Mouse (Mus musculus): ENCODE data around the gene Ncapg. TPM values are rescaled to one million over a fixed set of nuclear protein-coding genes. Genes with fewer than 3 reads are reported as not detected.
A peak's percentile ranks its signal among the peaks of the same experiment; 100 is the strongest.
"Not testable (repeated sequence)": the region's sequence is repeated elsewhere in the genome, so short reads cannot be mapped to it uniquely, and the experiment has no call there.

The Ncapg gene
- 59.9 and 62.7 TPM in 2 replicates for polyA plus RNA-seq (2016; fragmentation: Nextera tagmentation; extraction: Ambion mirVana)

DNA sequence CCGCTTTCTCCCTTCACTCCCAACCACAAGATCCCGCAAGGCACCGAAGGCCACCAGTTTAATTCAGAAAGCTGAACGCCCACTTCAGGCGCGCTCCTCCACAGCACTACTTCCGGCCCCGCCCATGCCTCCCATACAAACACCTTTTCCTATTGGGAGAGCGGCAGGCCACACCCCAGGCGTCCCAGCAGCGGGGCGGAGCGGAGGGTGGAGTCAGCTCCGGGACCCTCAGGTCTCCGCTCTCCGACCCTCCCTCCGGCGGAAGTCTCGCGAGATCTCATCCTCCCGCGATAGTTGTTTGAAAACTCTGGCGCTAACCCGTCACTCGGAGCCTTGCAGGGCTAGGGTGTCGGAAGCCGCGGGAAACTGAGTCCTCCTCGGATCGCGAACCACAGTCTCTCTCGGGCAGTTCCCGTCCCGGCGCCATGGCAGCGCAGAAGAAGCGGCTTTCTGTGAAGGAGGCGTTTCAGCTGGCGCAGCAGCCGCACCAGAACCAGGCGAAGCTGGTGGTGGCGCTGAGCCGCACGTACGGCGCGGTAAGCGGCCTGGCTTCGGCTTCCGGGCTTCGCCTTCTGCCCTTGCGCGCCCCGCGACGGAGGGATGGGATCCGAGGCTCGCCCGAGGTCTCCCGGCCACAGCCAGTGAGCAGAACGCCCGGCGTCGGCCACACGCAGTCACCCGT is at the start of gene Ncapg:
Ncapg (plus strand) TSS at position 322 of the 682 bp plus-strand sequence.
- H3K4me2 ChIP-seq, result peak within 1 kb of the TSS; percentile 81
- WGBS (ENCODE audit: insufficient replicate concordance), result under 1% methylated on average over 55 of the region's 66 CpGs
- H3K4me3 ChIP-seq, result peak within 1 kb of the TSS; percentile 72
- ATAC-seq, result peak; percentile 99
- peak within 1 kb of the TSS; percentile 94 for H3K27ac ChIP-seq
- H3K36me3 ChIP-seq, result peaks cover 14% of the 10 kb centered on the region
- H3K27me3 ChIP-seq (replicated peaks), result no peaks in the 10 kb centered on the region
- H3K9ac ChIP-seq, result peak within 1 kb of the TSS; percentile 87
- peaks cover 16% of the 10 kb centered on the region for H3K4me1 ChIP-seq
- no peaks in the 10 kb centered on the region for H3K9me3 ChIP-seq (replicated peaks)

DNA sequence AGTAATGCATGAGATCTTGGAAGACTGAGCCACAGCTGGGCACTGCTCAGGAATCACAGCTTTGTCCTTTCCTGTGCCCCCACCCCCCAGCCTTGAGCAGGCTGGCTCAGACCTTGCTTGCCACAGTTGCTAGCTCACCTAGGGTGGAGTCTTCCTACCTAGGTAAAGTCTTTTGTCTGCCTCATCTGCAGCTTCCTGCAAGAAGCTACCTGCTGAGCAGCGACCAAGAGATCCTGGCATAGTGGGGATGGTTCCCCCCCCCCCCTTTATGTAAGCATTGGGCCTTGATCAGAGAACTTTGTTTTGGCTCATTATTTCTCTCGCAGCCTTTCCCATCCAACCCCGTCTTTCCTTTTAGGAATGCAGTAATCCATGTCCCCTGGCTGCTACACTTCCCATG is 48.2 kb upstream of the Ncapg start:
- Histone ChIP-seq H3K36me3 (no peaks in the 10 kb centered on the region), H3K27me3 (replicated peaks) (no peaks in the 10 kb centered on the region), H3K4me3 (no peak overlapping the region), H3K9me3 (replicated peaks) (peaks cover 13% of the 10 kb centered on the region; the same call in 1 of the 2 replicates), H3K4me1 (no peaks in the 10 kb centered on the region), H3K9ac (no peak overlapping the region), H3K27ac (no peak overlapping the region), H3K4me2 (no peak overlapping the region)
- no peak for ATAC-seq
- 50% methylated on average over 3 of the region's 3 CpGs for WGBS (ENCODE audit: insufficient replicate concordance)

DNA sequence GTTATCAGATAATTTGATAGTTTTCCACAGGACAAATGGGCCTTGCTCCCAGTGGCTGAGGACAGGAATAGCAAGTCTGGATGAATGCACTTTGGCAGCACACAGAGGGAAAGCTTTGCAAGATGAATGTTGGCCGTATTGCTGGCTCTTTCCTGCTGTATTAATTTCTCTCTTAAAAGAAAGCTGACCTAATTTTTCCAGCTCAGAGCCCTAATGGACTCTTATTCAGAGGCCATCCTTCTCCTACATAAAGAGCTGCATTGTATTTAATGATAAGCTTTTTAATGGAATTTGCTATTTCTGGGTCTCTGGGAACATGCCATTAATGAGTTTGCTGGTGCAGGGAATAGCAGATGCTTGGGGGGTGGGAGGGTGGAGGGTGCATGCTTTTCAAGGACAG is 41.9 kb upstream of the Ncapg start:
- no peaks in the 10 kb centered on the region for H3K36me3 ChIP-seq
- peaks cover 11% of the 10 kb centered on the region; the same call in 1 of the 2 replicates for H3K9me3 ChIP-seq (replicated peaks)
- H3K4me2 ChIP-seq, result no peak overlapping the region
- 44% methylated on average over 1 of the region's 1 CpGs for WGBS (ENCODE audit: insufficient replicate concordance)
- no peaks in the 10 kb centered on the region for H3K4me1 ChIP-seq
- no peaks in the 10 kb centered on the region for H3K27me3 ChIP-seq (replicated peaks)
- no peak overlapping the region for H3K4me3 ChIP-seq
- no peak overlapping the region for H3K9ac ChIP-seq
- no peak overlapping the region for H3K27ac ChIP-seq
- ATAC-seq, result no peak

DNA sequence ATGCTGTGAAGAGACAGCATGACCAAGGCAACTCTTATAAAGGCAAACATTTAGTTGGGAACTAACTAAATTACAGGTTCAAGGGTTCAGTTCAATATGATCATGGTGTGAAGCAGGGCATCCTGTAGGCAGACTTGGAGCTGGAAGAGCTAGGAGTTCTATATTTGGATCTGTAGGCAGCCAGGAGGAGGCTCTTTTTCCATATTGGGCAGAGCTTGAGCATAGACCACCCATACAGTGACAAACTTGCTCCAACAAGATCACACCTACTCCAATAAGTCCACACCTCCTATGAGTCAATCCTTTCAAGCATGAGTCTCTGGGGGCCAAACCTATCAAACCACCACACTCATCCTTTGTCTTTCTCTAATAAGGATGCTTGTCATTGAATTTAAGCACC is 40.2 kb upstream of the Ncapg start:
- no peak overlapping the region for H3K4me3 ChIP-seq
- no peaks in the 10 kb centered on the region for H3K4me1 ChIP-seq
- no peak overlapping the region for H3K4me2 ChIP-seq
- H3K36me3 ChIP-seq, result no peaks in the 10 kb centered on the region
- no peak overlapping the region for H3K9ac ChIP-seq
- H3K9me3 ChIP-seq (replicated peaks), result 0 out of 2 replicates have a peak, but pooled peaks cover 8% of the 10 kb centered on the region
- no peak for ATAC-seq
- no peak overlapping the region for H3K27ac ChIP-seq
- H3K27me3 ChIP-seq (replicated peaks), result no peaks in the 10 kb centered on the region

DNA sequence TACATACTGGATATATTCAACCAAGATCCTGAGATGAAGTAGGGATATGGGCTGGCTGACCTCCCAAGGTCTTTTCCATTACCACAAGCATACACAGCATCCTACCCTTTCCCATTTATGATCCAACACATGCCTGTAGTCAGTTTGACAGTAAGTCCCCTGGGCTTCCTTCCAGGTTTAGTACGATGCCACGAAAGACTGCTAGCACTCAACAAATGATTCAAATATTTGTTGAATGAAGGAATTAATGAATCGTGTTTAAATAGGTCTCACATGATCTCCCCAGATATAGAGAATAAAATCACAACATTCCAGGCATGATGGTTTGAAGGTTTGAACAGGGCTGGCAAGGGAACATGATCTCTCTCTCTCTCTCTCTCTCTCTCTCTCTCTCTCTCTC is 31.3 kb upstream of the Ncapg start:
- H3K9me3 ChIP-seq (replicated peaks), result no peaks in the 10 kb centered on the region
- 55% methylated on average over 3 of the region's 3 CpGs for WGBS (ENCODE audit: insufficient replicate concordance)
- no peak overlapping the region for H3K9ac ChIP-seq
- H3K27me3 ChIP-seq (replicated peaks), result peaks cover 33% of the 10 kb centered on the region
- no peak overlapping the region for H3K4me2 ChIP-seq
- H3K27ac ChIP-seq, result no peak overlapping the region
- H3K36me3 ChIP-seq, result no peaks in the 10 kb centered on the region
- no peak overlapping the region for H3K4me3 ChIP-seq
- ATAC-seq, result no peak
- peaks cover 5% of the 10 kb centered on the region; the same call in 1 of the 2 replicates for H3K4me1 ChIP-seq

DNA sequence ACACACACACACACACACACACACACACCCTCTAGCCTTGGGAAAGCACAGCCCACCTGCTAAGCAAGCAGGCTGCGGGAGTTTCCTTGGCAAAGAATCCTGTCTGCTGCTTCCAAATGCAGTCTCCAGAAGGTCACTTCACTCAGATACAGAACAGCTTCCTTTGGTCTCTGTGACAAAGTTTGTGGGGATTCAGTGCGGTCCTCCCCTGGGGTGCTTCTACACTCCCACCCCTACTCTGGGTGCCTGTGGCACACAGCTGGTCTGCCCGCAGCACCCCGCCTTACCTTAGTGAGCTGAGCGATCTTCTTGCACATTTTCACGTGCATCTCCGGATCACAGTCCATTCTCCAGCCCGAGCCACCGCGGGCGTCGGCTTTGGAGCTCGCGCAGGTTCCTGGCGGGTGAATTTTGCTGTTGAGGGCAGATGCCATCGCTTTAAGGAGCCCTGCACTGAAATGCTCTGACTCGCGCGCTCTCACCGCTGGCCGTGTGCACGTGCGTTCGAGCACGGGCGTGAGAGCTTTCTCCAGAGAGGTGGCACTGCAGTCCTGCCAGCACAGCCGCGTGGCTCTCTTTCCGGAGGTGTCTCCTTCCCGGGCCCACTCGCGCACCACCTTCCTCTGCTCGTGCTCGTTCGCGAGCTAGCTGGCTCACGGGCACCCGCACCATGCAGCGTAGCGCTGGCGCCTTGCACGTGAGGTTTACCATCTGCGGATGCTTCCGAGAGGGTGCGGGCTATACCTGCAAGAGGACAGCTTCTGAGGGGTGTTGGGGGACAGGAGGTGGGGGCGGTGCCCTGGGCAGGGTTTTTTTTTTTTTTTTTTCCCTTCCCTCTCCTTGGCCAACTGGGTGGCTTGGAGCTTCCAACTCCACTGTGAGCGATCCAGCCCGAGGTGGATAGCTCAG is 30.7 kb upstream of the Ncapg start, which contains the start of gene Fam184b:
Fam184b (minus strand) TSS at position 809 of the 909 bp plus-strand sequence.
- 1% methylated on average over 48 of the region's 48 CpGs for WGBS (ENCODE audit: insufficient replicate concordance)
- Histone ChIP-seq H3K9me3 (replicated peaks) (no peaks in the 10 kb centered on the region), H3K4me1 (peaks cover 5% of the 10 kb centered on the region; the same call in 1 of the 2 replicates), H3K27ac (no peak within 1 kb of the TSS), H3K36me3 (no peaks in the 10 kb centered on the region), H3K4me2 (peak within 1 kb of the TSS; percentile 74), H3K27me3 (replicated peaks) (peaks cover 33% of the 10 kb centered on the region), H3K9ac (no peak within 1 kb of the TSS), H3K4me3 (peak within 1 kb of the TSS; percentile 50)
- peak; percentile 44; the same call in 1 of the 2 replicates for ATAC-seq

DNA sequence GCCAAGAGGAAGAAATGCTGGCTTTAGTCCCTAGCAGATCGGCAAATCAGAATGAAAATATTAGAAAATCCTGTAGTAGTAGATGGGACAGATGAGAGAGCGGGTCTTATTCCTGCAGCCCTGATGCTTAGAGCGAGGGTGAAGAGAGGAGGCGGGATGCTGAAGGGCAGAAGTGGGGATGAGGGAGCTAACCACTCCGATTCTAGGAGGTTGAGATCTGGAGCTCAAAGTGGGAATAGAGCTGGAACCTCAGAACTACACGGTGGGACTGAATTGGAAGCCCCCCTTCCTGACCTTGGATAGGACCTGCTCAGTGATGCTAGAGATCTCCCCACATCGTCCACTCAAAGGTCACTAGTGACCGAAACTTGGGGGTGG is 30.0 kb upstream of the Ncapg start:
- 6% methylated on average over 8 of the region's 8 CpGs for WGBS (ENCODE audit: insufficient replicate concordance)
- ATAC-seq, result no peak
- Histone ChIP-seq H3K9me3 (replicated peaks) (no peaks in the 10 kb centered on the region), H3K4me3 (peak overlapping the region; percentile 50), H3K4me2 (peak overlapping the region; percentile 74), H3K9ac (no peak overlapping the region), H3K27me3 (replicated peaks) (peaks cover 33% of the 10 kb centered on the region), H3K36me3 (no peaks in the 10 kb centered on the region), H3K27ac (no peak overlapping the region), H3K4me1 (peaks cover 5% of the 10 kb centered on the region; the same call in 1 of the 2 replicates)

DNA sequence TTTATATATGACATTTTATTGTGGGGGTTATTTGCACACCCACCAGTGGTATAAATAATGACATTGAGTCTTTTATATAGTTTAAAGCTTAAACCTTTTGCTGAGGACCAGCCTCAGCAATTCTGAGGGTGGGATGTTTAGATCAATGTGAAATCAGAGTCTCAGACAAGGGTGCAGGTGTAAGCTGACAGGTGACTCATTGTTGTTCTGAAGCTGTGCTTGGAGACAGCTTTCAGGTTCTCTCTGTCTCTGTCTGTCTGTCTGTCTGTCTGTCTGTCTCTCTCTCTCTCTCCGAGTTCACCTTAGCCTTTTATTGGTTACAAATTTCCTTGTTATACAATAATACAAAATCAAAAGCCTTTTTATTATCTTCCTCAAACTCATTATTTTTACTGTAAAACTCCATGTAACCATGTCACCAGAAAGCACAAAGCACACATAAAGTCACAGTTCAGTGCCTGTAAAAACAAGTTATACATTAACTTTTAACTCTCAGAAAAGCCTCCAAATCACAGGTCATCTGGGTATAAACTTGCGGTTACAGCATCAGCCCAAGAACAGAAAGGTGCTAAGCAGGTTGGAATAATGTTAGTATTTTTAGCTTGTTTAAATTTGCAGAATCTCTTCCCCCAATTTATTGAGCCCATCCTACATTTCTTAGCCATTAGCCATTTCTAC is 18.6 kb upstream of the Ncapg start:
- Histone ChIP-seq H3K27me3 (replicated peaks) (no peaks in the 10 kb centered on the region), H3K9ac (no peak overlapping the region), H3K36me3 (no peaks in the 10 kb centered on the region), H3K4me2 (no peak overlapping the region), H3K27ac (no peak overlapping the region), H3K4me3 (no peak overlapping the region), H3K9me3 (replicated peaks) (no peaks in the 10 kb centered on the region), H3K4me1 (no peaks in the 10 kb centered on the region)
- 74% methylated on average over 2 of the region's 2 CpGs for WGBS (ENCODE audit: insufficient replicate concordance)
- ATAC-seq, result no peak

DNA sequence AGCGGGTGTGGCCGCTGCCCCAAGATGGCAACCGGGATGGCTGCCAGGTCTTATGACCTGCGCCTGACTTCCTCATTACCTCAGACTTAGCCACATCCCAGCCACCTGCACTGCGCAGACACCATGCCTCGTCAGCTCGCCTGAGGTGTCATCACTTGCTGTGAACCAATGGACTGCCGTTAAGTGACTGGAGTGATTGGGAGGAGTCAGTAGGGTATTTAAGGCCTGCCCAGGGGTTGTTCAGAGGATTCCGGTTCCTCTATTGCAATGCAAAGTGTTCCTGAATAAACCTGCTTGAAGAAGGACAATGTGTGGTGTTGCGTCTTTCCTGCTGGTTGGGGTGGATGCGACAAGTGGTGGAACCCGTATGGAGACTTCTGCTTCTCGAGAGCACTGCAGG is 11.3 kb upstream of the Ncapg start:
- not testable (repeated sequence) for H3K9me3 ChIP-seq (replicated peaks); H3K4me2 ChIP-seq; H3K36me3 ChIP-seq; H3K4me3 ChIP-seq; H3K27ac ChIP-seq; H3K27me3 ChIP-seq (replicated peaks); H3K9ac ChIP-seq; ATAC-seq; H3K4me1 ChIP-seq
- WGBS (ENCODE audit: insufficient replicate concordance), result 77% methylated on average over 13 of the region's 13 CpGs

DNA sequence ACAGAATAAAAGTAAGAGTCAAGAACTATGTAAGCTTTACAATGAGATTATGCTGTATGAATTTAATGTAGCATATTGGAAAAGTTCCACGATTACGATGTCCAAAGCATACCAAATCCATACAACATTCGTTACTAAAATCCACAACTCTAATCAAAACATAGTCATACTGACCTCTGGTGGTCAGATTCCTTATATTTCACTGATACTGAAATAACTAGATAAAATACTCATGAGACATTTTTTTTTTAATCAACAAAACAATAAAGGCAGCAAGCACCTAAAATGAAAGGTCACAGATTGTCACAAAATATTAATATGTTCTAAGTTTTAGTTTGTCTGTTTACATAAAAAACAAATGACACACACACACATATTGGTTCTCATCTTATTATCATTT is 1.4 kb upstream of the Ncapg start:
- Histone ChIP-seq H3K27ac (no peak overlapping the region), H3K27me3 (replicated peaks) (no peaks in the 10 kb centered on the region), H3K4me3 (peak overlapping the region; percentile 72), H3K4me2 (peak overlapping the region; percentile 81), H3K9ac (peak overlapping the region; percentile 87), H3K4me1 (peaks cover 16% of the 10 kb centered on the region), H3K36me3 (peaks cover 12% of the 10 kb centered on the region), H3K9me3 (replicated peaks) (no peaks in the 10 kb centered on the region)
- ATAC-seq, result no peak
- WGBS (ENCODE audit: insufficient replicate concordance), result 33% methylated on average over 3 of the region's 3 CpGs

DNA sequence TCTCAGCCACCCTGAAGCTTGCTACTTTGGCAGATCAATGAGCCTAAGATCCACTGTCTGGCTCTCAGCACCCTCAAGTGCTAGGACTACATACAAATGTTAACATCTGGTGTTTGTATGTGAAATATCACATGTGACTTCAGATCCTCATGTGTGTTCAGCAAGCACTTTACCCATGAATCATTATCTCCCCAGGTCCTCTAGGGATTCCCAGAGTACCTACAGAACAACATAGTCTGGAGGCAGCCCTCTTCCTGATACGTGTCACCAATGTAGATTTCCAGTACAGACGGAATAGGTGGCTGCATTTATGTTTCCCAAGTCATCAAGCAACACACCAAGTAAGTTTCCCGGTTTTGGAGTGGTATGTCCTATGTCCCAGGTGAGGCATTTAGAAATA is 888 bp upstream of the Ncapg start:
- H3K36me3 ChIP-seq, result peaks cover 12% of the 10 kb centered on the region
- peak overlapping the region; percentile 72 for H3K4me3 ChIP-seq
- peak overlapping the region; percentile 81 for H3K4me2 ChIP-seq
- no peak for ATAC-seq
- H3K4me1 ChIP-seq, result peaks cover 16% of the 10 kb centered on the region
- peak overlapping the region; percentile 87 for H3K9ac ChIP-seq
- no peaks in the 10 kb centered on the region for H3K27me3 ChIP-seq (replicated peaks)
- H3K9me3 ChIP-seq (replicated peaks), result no peaks in the 10 kb centered on the region
- WGBS (ENCODE audit: insufficient replicate concordance), result 0% methylated on average over 3 of the region's 3 CpGs
- H3K27ac ChIP-seq, result peak overlapping the region; percentile 88

DNA sequence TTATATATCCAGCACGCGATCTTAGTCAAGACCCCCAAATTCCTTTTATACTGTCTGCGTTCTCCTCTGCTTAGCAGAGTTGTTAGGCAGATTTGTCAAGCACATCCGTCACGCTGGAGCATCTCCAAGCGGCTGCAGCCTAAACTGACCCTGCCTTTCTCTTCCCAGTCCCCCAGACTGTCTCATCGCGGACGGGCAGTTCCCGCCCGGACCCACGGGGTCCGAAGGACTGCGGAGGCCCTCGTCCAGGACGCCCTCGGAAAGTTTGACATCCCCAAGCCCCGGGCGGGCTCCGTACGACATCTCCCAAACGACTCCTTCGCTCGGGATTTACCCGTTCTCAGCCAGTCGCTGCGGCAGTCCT is 503 bp upstream of the Ncapg start:
- WGBS (ENCODE audit: insufficient replicate concordance), result 1% methylated on average over 24 of the region's 27 CpGs

More for the DNA sequence above, 503 bp upstream of the Ncapg start:
- H3K9ac ChIP-seq, result peak overlapping the region; percentile 87
- peak overlapping the region; percentile 81 for H3K4me2 ChIP-seq
- H3K27ac ChIP-seq, result peak overlapping the region; percentile 88
- H3K27me3 ChIP-seq (replicated peaks), result no peaks in the 10 kb centered on the region
- peaks cover 12% of the 10 kb centered on the region for H3K36me3 ChIP-seq
- peaks cover 16% of the 10 kb centered on the region for H3K4me1 ChIP-seq
- no peaks in the 10 kb centered on the region for H3K9me3 ChIP-seq (replicated peaks)
- peak; percentile 48 for ATAC-seq
- H3K4me3 ChIP-seq, result peak overlapping the region; percentile 72

Data from liver, embryonic 12.5 days (tissue).